Mouse (Mus musculus): ENCODE measurements around the gene Rcl1. TPM values are rescaled to one million over a fixed set of nuclear protein-coding genes. Genes with fewer than 3 reads are reported as not detected.
A peak's percentile ranks its signal among the peaks of the same experiment; 100 is the strongest.

The Rcl1 gene
- total RNA-seq (2021) = 1 to 10 TPM; 7.5 to 7.7 TPM

DNA sequence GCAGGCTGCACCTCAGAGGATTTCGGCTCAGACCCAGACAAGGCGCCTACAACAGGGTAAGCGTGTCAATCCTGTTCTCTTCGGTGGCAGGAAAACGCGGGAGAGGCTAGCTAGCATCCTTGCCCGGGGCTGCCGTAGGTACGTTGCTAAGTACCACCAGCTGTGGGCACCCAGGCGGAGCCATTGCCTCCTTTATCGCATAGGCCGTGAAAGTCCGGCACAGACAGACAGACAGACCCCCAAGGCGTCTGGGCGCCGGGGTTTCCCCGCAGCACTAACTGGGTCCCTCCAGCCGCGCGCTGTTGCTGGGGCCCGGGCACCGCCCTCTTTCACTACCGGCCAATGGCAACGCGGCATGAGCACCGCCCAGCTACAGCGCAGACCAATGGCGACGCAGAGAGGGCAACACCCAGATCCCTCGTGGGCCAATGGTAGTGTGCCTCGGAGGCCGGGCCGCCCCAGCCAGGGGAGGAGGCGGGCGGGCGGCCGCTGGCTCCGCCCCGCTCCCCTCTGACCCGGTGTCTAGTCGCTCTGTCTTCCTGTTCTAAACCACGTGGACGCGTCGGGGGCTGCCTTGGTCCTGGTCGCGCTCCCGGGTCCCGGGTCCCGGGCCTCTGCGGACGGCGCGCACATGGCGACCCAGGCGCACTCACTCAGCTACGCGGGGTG is at the start of gene Rcl1:
TSS of gene Rcl1 (plus strand) at position 502 of the 669 bp plus-strand sequence.
- DNase-seq = peak; percentile 94

DNA sequence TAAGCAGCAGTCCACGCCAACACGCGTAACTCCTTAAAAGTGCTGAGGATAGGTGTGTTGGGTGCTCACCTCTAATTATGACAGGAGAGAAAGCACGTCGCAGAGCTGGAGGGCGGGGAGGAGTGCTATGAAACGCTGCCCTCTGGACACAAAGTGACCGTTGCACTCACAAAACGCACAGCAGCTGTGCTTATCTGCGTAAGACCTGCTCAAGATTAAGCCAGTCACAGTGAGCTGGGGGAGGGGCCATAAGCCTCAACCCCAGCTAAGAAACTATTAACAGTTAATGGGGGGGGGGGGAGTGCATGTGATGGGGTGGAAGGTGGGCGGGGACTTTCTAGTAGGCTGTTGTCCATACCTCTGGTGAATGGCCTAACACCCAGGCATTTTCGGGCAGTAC is 48.4 kb upstream of the Rcl1 start:
- no peak for DNase-seq

DNA sequence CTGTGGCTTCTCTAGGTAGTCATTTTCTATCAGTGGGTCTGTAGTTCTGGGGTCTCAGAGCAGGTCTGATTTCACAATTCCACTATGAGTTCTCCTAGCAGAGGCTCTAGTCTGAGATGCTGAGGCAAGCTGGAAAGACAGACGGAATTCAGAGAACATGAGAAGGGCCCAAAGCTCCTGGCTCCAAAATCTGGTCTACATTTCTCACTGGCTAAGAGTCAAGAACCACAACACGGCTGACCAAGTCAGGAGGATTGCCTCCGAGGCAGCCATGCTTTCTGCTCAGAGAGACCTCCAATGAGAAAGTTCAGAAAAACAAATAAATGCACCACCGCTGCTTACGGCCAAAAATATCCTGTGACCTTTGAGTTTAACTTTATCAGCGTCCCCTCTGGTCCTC is 46.6 kb upstream of the Rcl1 start:
- no peak for DNase-seq

DNA sequence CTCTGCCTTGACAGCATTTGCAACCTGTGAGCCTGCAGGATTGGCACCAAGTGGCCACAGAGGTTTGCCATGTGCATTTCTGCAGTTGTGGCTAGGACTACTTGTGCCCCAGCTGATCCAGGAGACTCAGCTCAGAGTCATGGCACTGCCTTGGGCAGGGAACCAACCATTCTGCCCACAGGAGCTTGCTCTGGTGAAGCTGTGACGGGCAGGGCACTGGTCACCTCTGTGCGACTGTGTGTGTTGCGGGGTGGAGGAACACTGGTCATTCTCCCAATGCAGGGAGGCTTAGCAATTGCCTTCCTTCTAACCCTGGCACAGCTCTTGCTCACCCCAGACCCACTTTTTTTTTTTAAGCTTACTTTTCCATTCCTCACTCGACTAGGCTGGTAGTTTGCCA is 45.7 kb upstream of the Rcl1 start:
- no peak for DNase-seq

DNA sequence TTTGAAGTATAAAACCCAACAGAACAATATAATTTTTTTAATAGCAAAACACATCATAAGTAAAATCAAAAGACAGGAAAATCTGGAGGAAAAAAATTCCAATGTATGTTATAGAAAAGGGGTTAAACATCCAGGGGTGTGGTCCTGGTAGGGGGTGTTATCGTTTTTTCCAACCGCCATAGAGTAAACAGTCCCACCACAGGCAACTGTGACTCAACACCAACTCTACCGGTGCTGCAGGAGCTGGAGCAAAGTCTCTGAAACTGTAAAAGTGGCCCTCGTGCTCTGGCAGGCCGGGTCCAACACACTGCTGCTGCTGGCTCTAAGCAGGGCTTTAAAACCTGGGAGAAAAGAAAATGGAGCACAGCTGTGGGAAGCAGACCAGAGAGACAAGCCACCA is 42.4 kb upstream of the Rcl1 start:
- DNase-seq = no peak

DNA sequence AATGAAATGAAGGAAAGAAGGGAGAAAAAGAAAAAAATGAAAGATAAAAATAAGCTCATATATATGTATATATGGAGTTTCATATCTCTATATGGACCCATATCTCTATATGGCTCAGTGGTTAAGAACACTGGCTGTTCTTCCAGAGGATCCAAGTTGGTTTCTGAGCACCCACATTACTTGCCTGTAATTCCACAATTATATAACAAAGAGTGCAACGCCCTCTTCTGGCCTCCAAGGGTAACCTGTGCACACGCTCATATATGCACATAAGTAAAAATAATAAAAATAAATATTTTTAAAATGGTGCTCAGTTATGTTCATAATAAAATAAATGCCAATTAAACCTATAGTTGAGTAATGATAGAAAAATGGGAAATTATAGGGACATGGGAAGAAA is 41.5 kb upstream of the Rcl1 start:
- DNase-seq = no peak

DNA sequence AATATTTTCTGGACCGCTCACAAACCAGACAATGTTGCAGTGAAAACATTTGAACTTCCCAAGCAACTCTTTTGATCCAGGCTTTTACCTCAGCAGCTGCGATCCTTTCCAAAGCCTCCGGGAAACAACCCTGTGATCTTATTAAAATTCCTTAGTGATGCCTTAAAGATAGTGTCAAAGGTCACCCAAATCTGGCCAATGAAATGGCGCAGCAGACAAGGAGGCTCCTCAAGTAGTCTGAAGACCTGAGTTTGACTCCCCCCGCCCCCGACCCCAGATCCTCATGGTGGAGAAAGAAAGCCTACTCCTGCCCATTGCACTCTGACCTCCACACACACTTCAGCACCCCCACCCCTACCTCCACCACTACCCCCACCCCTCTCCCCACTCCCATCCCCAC is 40.9 kb upstream of the Rcl1 start:
- no peak for DNase-seq

DNA sequence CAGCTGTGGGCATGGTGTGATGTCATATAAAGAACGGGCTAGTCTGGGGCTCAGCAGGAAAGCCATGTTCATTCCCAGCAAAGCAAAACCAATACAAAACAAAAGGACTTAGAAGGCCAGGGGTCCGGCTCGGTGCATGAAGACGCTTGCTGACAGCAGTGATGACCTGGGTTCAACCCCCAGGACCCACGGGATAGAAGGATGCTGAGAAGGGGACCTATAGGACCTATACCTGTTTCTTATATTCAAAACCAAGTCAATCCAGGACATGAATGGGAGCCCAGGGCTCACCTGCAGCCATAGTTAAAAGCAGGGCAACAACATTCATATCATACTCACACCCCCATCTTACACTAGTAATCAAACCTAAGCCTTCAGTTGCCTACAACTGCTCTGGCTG is 38.2 kb upstream of the Rcl1 start:
- no peak for DNase-seq

DNA sequence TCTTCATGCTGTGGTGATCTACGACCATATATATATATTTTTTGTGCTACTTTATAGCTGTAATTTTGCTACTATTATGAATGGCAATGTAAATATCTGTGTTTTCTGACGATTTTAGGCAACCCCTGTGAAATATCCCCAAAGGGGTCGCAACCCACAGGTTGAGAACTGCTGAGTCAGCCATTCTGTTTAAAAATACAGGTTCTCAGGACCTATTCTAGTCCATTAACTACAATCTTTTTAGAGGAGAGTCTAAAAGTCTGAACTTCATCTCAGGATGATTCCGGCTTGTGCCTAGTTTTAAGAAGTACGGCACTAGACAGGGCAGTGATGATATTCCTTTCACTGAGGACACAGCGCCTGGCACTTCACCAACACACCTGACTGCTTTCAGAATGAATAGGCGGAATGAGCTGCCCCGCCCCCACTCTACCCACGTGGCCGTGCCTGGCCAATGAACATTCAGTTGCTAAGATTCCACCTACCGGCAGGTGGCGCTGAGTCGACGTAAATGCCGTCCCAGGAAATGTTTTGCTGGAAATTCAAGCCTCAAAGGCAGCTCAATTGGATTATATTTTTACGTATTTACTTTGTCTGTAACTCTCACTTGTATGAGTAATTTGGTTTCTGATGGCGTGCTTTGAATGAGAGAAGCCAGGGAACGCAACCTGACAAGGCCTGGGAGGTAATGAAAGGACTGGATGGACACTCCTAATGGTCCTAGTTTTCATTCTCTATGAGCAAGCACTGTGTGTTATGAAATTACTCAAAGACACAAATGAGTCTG is 37.4 kb upstream of the Rcl1 start:
- DNase-seq = peak; percentile 96

DNA sequence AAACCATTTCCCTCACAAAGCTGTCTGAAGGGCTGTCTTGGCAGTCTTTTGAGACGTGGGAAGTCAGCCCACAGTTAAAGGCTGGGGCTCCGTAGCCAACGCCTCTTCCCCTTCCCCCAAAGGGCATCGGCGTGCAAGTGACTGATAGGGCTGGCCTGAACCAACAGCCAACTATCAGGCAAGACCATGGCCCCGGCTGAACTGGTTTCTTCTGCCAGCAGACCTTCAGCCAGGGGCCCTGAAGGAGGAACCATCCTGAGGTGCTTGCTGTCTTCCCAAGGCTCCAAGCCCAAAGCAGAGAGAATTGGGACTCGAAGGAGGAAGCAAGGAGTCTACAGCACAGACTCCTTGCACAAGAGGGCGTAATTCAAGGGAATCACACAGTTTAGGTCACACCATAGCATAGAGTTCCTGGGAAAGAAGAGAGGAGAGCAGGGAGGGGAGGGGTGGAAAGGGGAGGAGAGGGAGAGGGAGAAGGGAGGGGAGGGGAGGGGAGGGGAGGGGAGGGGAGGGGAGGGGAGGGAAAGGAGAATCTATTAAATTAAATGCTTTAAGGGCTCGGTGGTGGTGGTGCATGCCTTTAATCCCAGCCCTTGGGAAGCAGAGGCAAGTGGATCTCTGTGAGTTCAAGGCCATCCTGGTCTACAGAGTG is 36.6 kb upstream of the Rcl1 start:
- peak; percentile 43 for DNase-seq

DNA sequence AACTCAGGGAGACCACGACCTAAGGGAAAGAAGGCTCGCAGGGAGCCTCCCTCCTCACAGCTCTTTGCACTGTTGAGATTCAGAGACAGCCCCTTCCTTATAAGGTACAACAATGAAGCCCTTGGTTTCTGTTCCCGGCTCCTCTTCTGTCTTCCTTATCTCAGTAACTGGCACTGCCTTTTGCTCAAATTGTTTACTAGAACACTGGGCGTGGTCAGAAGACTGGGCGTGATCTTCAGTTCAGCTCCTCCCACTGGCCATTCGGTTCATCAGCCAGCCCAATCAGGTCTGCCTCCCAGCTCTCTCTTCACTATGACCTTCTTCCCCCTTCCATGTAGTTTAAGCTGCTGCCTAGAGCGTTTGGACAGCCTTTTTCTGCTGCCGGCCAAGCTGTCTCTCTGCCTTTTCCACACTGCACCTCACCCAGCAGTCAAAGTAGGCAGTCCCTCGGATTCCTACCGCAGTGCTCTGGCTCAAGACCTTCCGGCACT is 34.1 kb upstream of the Rcl1 start:
- DNase-seq = peak; percentile 76

DNA sequence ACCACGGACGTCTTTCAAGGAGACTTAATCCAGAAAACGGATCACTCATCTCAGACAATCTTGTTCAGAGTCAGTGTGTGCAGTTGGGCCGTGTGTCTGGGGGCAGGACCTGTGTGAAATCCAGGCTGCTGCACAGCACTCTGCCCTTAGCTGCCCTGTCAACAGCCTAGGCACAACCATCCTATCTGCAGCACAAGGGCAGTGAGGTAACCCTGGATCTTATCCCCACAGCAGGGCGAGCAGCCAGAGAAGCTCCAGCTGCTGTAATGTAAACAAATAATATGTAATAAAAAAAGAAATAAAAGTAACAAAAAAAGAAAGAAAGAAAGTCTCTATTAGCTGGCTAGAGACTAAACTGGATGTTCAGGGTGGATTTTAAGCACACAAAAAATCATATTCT is 32.0 kb upstream of the Rcl1 start:
- DNase-seq = no peak

DNA sequence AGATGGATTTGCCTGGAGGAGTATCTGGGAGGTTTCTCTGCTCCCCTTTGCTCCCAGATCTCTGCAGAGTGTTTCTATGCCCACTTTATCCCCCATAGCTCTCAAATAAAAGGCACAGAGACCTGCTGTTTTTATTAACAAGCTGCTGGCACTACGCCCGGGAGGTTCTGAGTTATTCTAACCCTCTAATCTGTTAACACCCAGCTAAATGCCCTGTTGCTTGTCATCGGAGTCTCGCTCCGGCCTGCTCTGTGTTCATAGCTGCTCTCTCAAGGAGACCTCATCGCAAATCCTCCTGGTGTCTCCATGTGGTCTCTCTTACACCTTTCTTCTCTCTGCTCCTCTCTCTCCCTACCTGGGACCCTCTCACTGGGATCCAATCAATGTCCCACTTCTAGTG is 26.4 kb upstream of the Rcl1 start:
- DNase-seq = peak; percentile 80

DNA sequence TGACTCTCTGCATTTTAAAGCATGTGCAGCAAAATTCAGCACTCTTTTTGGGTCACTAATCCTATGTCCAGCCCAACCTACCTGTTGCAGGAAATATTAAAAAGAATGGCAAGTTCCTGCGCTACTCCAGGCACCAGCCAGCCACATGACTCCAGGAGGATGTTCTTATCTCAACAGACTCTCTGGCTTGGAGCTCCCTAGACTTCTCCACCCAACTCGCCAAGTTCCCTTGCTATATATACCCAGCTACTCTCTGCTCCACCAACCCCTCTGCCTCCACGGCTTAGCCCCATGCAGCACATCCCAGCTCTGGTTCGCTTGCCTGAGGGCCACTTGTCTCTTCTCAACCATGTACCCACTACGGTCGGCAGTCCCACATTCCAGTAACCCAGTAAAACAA is 12.5 kb upstream of the Rcl1 start:
- DNase-seq = no peak

DNA sequence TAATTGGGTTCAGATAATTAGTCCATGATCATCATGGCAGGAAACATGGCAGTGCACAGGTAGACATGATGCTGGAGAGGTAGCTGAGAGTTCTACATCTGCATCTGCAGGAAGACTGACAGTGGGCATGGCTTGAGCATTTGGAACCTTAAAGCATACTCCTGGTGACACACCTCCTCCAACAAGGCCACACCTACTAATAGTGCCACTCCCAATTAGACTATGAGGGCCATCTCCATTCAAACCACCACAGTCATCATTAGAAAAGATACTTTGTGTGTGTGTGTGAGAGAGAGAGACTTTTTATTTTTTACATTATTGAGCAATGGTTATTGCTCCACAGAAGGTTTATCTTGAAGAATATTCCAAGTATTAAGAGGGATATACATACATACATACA is 9.0 kb upstream of the Rcl1 start:
- no peak for DNase-seq

DNA sequence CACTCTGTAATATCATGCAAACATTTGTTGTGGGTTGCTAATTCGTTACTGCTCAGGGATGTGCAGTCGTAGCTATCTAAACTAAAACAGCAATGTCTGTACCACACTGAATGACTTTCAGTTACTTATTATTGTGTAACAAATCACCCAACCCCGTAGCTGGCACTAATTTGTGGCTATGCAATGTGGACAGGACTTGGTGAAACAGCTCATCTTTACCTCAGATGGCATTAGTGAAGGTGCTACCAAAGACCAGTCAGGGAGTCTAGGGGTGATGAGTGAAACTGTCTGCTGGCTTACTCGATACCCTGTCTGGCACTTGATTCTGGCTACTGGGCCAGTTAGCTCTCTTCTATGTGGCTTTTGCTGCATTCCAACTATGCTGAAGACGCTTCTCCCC is 2.1 kb upstream of the Rcl1 start:
- no peak for DNase-seq

DNA sequence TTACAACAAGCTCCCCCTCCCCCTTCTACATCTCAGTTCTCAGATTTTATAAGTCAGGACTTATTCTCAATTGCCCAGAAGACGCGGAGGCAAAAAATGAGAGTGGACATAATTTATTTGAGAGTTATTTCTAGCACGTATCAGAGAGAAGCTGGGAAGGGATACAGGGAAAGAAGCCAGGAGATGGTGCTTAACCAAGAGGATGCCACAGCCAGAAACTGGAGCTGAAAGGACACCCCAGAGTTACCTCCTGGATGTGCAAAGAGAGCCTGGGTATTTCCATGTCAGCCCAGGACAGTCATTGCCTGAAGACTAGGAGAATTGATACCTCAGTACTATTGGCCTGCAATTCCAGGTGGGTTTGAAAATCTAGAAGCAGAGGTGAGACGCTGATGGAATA is 1.6 kb upstream of the Rcl1 start:
- no peak for DNase-seq

DNA sequence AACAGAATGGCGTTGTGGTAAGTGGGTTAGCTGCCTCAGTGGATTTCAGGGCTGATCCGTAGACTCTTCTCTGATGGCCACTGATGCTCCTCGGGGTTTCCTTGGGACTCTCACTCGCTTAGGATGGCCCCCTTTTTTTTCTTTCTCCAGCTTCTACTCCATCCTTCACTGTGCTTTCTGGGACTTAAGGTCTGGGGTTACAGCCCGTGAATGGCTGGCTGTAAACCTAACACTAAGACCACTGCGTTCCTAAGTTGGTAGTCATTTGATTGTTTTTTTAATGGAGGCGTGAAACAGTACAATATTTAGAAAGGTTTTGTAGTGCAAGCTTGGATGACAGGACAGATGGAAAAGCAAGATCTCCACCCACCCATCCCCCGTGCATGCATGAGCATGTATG is 914 bp upstream of the Rcl1 start:
- no peak for DNase-seq

DNA sequence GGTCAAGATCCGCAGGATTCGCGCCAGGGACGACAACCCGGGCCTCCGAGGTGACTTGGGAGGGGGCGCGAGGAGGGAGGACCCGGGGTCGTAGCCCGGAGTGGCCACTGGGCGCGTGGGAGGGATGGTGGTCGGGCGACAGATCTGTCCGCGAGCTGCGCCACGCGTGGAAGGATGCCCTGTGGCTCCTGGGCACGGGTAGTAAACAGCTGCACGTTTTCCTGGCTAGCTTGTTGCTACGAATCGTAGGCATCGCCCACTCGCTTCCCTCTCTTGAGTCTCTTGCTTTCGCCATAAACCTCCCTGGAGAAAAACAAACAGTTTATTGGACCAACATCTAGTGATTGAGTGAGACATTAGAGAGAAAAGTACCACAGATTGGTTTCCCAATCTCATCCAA is 416 bp downstream of the Rcl1 start:
- no peak for DNase-seq

DNA sequence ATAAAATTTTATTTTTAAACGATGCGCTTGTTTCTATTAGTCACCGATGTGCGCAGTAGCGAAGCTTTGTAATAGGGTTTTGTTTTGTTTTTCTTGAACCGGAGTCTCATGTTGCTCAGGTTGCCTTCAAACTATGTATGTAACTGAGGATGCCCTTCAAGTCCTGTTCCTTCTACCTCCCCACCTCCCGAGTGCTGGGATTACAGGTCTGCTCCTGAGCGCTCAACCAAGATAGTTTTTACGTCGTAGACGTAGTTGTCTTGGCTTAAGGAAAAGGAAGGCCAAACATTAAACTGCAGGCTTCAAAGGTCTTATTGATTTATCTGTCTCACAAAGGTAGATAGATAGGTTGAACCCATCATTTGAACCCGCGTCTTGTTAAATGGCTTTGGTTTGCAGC is 923 bp downstream of the Rcl1 start:
- DNase-seq = no peak

DNA sequence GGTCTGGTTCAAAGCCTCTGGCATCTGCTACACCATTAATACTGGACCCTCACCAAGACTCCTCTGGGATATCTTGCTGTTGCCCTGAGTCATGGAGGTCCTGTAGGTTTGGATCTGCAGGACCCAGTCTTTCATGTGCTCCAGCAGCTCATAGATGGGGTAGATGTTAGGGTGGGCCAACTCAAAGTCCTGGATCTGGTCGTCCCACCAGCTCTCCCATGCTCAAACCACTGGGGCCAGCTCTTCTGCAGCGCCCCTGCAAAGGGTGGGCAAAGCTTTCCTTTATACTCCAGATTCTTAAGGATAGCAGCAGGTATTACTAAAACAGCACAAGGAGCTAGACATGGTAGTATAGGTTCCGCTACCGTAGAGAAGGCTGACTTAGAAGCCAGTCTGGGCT is 4.6 kb downstream of the Rcl1 start:
- DNase-seq = no peak

DNA sequence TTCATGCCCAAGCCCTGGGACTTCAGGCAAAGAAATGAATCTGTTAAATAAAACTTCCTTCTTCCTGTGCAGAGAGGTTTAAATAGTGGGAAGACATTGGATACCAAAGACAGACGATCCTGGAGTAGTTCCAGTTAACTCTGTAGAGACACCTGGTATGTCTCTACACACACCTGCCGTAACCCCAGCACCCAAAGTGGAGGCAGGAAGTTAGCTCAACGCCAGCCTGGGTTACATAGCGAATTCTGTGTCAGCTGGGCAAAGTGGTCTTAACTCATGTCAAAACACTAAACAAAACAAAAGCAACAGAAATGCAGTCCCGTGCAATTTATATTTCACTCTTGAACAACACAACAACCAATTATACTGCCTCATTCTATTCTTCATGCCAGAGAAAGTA is 5.1 kb downstream of the Rcl1 start:
- DNase-seq = no peak

DNA sequence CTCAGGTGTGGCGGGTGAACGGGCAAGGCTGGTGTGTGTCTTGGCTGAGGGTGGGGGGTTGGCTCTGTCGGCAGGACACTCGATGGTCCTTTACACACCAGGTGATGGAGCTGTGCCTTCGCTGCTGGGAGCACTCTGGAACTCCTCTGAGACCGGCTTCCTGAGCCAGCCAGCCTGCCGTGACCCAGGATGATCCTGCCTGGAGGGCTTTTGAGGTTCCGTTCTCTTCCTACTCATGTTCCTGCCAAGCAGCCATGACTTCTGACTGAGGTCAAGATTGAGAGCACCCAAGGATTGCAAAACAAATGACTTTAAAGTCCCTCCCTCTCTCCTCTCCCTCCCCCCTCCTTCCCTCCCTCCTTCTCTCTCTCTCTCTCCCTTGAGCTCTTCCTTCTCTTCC is 11.5 kb downstream of the Rcl1 start:
- DNase-seq = no peak

All from heart, postnatal 4 days (tissue).